ENCODE assay signal across 8 mouse cellular contexts in genomic region chr4:155469590-155470262, GRCm38 (mm10). TPM values are rescaled to one million over a fixed set of nuclear protein-coding genes. Genes with fewer than 3 reads are reported as not detected.
DNase-seq lines count a peak whose midpoint lies in the region; ATAC-seq lines count a peak whose summit lies in the region.

No protein-coding gene starts in this region.

- peak; percentile 41 for DNase-seq in cerebellum, adult 9-11 months
- no peak for DNase-seq in cerebellum, postnatal 4 days (ENCODE audit: low spot score in 2 of 2)
- peak; percentile 70 to 71 for DNase-seq in heart, postnatal 14 days
- peak; percentile 35 for DNase-seq in lung, postnatal 14 days
- DNase-seq in spleen, postnatal 36 days (ENCODE audit: low spot score in 2 of 2) = no peak
- DNase-seq in left cerebral cortex, postnatal 4 days = no peak

- peaks cover 23% of the 10 kb centered on the region for H3K4me1 ChIP-seq in megakaryocyte, embryonic 14.5 days

- H3K9me3 ChIP-seq in megakaryocyte, embryonic 14.5 days = peaks cover under 1% of the 10 kb centered on the region

- peak overlapping the region; percentile 93 for H3K4me3 ChIP-seq in megakaryocyte, embryonic 14.5 days (replicated peaks)

- H3K36me3 ChIP-seq in megakaryocyte, embryonic 14.5 days (replicated peaks; ENCODE audit: low read length) = no peaks in the 10 kb centered on the region

- ATAC-seq in megakaryocyte, adult 5-6 weeks (ENCODE audit: poor library complexity, severe bottlenecking) = no peak

- intact Hi-C loops in heart, postnatal 14 days (cut with DNase I) = no loop called here
- intact Hi-C loops in left cerebral cortex, postnatal 4 days (cut with DNase I) = no loop called here

- peaks cover 88% of the 10 kb centered on the region for H3K27me3 ChIP-seq in megakaryocyte, embryonic 14.5 days (replicated peaks)

RNA-seq across cellular contexts. Expression of gene Tmem52, which starts 0.8 kb away (rescaled TPM):
- not detected in 2 replicates for polyA plus RNA-seq in megakaryocyte, embryonic 14.5 days (2012; ENCODE audit: insufficient read depth, low replicate concordance)
- total RNA-seq in megakaryocyte, adult 5-6 weeks (2015) = not detected in 2 replicates
- not detected in 2 replicates for total RNA-seq in megakaryocyte, adult 5-6 weeks (2017)
- 1 to 10 TPM; 3.6 to 6.9 TPM for total RNA-seq in heart, postnatal 14 days (2021)
- not detected for total RNA-seq in left cerebral cortex, postnatal 4 days (2021)

RNA-seq across cellular contexts. Expression of gene Gnb1, which starts 21.4 kb away (rescaled TPM):
- polyA plus RNA-seq in megakaryocyte, embryonic 14.5 days (2012; ENCODE audit: insufficient read depth, low replicate concordance) = 28.3 and 39.1 TPM in 2 replicates
- 244 and 278 TPM in 2 replicates for total RNA-seq in megakaryocyte, adult 5-6 weeks (2015)
- 158 and 180 TPM in 2 replicates for total RNA-seq in megakaryocyte, adult 5-6 weeks (2017)
- total RNA-seq in heart, postnatal 14 days (2021) = 100 to 1,000 TPM; 207 to 223 TPM
- total RNA-seq in left cerebral cortex, postnatal 4 days (2021) = 1,000 to 10,000 TPM; 1,273 to 1,305 TPM

Comparison
In these comparisons a context has a peak if more than half of its experiments do, and no peak if none do; other contexts are left out.
1. DNase-seq: peak in cerebellum, adult 9-11 months (single experiment), heart, postnatal 14 days (2 of 2) and lung, postnatal 14 days (single experiment); none in cerebellum, postnatal 4 days (0 of 2), spleen, postnatal 36 days (0 of 2) and left cerebral cortex, postnatal 4 days (single experiment).
2. RNA of gene Tmem52, which starts 0.8 kb away (total RNA-seq): 3.6 to 6.9 TPM in heart, postnatal 14 days; not detected in left cerebral cortex, postnatal 4 days and not detected in megakaryocyte, adult 5-6 weeks; every median in the first group is over 4 times any median in the second.
3. RNA of gene Gnb1, which starts 21.4 kb away (total RNA-seq): 1,273 to 1,305 TPM in left cerebral cortex, postnatal 4 days; 158 to 278 TPM in megakaryocyte, adult 5-6 weeks and 207 to 223 TPM in heart, postnatal 14 days; every median in the first group is over 4 times any median in the second.